Mouse (Mus musculus): ENCODE measurements around the gene Actb.
A peak's percentile ranks its signal among the peaks of the same experiment; 100 is the strongest.

Gene Actb

GRCm38 (mm10) chr5:142906532-142907047, at the start of gene Actb:
Gene Actb, minus strand, starts transcription at chr5:142906754.
- DNase-seq: peak; percentile 98

DNA sequence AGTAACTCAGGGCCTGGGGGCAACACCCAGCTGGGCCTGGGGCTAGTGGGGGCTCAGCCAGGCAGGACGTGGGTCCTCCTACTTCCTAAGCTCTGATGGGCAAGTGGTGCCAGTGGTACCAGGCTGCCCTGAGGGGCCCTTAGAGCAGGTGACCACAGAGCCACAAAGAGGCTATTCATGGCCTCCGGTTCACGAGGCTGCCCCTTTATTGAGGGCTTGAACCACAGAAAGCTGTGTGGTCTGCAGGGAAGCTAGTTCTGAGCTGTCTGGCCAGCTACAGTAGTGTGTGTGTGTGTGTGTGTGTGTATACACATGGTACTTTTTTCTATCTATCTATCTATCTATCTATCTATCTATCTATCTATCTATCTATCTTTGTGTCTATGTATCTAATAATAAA, 47.1 kb upstream of the Actb start:
- no peak for DNase-seq

DNA sequence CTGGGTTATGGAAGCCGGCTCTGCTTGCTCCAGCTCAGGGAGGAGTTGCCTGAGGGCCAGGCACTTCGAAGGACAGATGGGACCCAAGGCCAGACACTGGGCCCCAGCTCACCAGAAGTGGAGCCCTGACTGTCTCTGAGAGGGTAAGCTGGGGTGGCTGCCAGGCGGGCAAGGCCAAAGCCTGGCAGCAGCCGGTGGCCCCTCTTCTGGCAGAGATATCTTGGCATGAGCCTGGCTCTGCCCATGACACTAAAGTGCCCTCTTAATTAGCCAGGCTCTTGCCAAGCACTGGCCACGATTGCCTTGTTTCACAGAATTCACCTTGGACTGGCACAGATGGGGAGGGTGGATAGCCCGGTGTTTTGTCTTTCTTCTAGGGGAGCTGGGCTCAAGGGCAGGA, 43.9 kb upstream of the Actb start:
- peak; percentile 92 to 95 for DNase-seq

DNA sequence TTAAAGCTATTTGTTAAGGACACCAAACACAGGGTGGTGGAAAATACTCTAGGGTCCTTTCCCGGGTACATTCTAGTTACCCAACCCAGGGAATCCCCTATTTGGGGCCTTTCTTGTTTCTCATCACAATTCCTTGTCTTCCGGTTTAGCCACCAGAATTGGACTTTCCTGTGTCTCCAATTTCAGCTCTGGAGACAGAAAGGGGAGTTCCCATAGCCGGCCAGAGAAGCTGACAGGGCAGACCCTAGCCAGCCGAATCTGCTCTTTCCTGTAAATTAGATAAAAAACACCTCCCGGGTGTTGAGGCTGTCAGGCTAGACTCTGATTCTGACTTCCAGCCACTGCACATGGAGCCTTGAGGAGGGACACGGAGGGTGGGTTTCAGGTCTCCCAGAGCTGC, 43.0 kb upstream of the Actb start:
- DNase-seq: no peak

GRCm38 (mm10) chr5:142947460-142947859, 40.9 kb upstream of the Actb start:
- no peak for DNase-seq

DNA sequence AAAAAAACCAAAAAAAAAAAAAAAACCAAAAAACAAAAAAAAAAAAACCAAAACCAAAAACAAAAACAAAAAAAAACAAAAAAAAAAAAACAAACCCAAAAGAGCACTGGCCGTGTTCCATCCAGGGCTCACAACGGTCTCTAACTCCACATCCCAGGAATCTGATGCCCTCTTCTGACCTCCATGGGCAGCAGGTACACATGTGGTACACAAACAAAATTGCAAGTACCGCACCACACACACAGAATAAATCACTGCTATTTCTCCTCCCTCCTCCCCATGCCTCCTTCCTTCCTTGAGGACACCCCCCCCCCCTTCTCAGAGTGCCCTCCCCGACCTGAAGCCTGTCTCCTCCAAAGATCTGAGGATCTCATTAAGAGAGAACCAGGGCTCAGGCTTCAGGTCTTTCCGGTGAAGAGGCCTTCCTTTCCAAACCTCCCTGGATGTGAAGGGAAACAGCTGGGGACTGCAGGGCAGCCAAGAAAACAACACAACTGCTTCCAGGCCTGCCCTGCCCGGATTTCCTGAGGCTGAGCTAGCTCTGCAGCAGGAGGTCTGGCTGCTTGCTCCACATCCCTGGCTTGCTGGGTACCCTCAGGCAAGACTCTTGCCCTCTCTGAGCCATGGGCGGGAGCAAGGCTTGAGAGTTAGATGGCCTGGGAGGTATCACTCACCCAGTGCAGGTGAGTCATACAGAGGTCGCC, 38.6 kb upstream of the Actb start:
- DNase-seq: no peak

DNA sequence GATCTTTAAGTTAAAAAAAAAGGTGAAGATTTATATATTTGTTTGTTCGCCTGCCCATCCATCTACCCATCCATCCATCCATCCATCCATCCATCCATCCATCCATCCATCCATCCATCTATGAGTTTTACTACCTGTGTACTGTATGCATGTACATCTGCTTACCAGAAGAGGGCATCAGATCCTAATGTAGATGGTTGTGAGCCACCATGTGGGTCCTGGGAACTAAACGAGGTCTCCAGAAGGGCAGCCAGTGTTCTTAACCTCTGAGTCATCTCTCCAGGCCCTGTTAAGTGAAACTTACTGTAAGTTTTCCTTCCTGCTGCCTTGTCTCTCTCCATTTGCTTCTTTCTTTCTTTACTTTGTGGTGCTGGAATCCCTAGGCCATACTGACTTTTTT, 33.8 kb upstream of the Actb start:
- no peak for DNase-seq

- no peak for DNase-seq
Measured at GRCm38 (mm10) chr5:142937956-142938727, 31.6 kb upstream of the Actb start.

DNA sequence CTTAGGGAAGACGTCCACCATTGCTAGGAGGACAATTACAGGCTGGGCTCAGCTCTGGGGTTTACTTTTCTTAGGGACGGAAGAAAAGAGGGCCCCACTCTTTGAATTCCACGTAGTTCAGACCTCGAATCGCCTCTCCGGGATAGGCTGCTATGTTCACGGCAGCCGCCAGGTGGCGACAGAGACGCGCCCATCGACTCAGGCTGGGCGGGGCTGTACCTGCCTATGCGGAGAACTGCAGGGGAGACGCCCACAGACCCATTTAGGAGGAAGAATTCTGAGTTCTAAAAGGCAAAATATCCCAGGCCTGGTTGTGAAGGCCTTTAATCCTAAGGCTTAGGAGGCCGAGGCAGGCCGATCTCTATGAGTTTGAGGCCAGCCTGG, 29.8 kb upstream of the Actb start:
- peak; percentile 89 for DNase-seq

- peak; percentile 79 for DNase-seq
Measured at GRCm38 (mm10) chr5:142935642-142936335, 29.2 kb upstream of the Actb start.

GRCm38 (mm10) chr5:142932731-142933130, 26.2 kb upstream of the Actb start:
- DNase-seq: peak; percentile 25 to 35

GRCm38 (mm10) chr5:142932084-142932685, 25.6 kb upstream of the Actb start:
- peak; percentile 84 to 85 for DNase-seq

DNA sequence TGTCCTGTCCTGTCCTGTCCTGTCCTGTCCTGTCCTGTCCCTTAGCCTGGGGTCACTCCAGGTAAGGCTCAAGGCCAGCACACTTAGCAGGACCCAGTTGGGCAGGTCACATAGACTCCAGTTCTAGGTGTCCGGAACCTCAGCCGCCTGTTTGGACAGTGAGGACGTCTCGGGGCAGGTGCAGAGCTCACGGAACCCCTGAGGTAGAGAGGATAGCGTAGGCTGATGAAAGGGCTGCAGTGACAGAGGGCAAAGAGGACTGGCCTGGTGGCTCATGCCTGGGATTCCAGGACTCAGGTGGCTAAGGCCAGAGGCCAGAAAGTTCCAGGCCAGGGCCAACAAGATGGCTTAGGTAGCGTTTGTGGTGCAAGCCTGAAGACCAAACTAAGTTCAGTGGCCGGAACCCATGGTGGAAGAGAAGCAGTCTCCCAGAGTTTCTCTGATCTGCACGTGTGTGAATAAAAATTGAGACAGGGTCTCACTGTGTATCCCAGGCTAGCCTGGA, 24.7 kb upstream of the Actb start:
- no peak for DNase-seq

DNA sequence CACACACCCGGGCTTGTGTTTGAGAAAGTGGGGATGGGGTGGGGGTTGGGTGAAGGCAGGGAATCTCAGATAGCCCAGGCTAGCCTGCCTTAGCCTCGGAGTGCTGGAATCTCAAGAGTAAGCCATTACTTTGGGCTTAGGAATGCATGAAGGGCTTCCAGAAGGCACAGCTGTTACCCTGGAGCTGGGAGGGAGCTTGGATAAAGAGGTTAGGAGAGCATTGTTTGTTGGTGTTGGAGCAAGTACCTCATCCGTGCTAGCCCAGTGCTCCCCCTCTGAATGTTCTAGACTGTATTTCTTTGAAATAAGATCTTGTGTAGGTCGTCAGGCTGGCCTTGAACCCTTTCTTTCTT, 22.8 kb upstream of the Actb start:
- no peak for DNase-seq

GRCm38 (mm10) chr5:142928749-142929399, 22.3 kb upstream of the Actb start:
- peak; percentile 41 to 48 for DNase-seq

- DNase-seq: no peak
Measured at GRCm38 (mm10) chr5:142927341-142927930, 20.9 kb upstream of the Actb start.

- DNase-seq: no peak
Measured at GRCm38 (mm10) chr5:142926940-142927228, 20.3 kb upstream of the Actb start.

- peak; percentile 33 to 56 for DNase-seq
Measured at GRCm38 (mm10) chr5:142926204-142926939, 19.8 kb upstream of the Actb start.

DNA sequence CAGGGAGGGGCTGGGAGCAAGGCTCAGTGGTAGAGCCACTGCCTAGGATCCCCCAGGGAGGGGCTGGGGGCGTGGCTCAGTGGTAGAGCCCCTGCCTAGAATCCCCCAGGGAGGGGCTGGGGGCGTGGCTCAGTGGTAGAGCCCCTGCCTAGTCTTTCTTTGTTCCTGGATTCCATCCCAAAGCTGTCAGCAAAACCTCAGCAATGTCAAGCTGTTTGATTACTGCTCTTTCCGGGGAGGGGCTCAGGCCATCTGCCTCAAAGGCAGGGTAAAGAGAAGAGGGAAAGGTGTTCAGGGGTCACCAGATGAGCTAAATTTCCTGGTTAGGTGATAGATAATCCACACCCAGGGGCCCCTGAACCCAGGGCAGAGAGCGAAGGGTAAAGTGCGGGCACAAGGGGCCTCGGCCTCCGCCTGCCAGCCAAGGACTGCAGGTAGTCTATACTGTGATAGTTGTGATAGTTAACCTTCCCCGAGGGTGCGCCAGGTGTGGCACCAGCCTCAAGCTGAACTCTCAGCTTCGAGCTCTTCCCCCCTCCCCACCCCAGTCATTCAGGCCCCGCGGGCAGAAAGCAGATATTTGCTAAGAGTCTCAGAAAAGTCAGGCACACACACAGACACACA, 17.9 kb upstream of the Actb start:
- no peak for DNase-seq

DNA sequence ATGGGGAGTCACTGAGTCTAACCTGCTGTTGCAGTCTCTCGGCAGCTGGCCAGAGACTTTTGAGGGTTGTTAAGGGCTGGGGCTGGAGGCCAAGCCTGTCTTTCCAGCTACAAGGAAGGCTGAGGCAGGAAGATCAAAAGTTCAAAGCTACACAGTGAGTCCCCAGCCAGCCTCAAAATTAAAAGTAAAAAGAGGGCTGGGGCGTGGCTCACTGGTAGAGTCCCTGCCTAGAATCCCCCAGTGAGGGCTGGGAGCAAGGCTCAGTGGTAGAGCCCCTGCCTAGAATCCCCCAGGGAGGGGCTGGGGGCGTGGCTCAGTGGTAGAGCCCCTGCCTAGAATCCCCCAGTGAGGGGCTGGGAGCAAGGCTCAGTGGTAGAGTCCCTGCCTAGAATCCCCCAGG, 17.2 kb upstream of the Actb start:
- no peak for DNase-seq

DNA sequence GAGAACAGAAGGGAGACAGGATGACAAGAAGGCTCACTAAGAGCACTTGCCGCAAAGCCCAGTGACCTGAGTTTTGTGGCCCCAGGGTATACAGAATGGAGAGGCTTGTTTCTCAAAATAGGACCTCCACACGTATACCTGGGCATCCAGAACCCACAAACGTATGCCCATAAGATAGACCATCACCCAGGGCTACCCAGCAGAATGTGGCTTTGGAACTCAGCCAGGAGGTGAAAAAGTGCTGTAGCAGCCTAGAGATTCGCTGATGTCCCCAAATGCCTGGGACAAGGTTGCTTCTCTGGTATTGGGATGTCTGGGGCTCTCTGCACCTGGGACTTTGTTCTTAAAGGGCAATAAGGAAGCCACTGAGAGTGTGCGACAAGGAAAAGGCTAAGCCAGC, 15.7 kb upstream of the Actb start:
- no peak for DNase-seq

Data from cerebellum, postnatal 10 days (tissue).